Mouse (Mus musculus) liver, embryonic 11.5 days (tissue): ENCODE data around the gene Sars. TPM values are rescaled to one million over a fixed set of nuclear protein-coding genes. Genes with fewer than 3 reads are reported as not detected.

ENCODE experiments used
- ATAC-seq: fragments of 200-750 bp; cut with Nextera tagmentation; replicated peaks from 2 replicates; pipeline ENCODE4 v1.8.0; 2017; ENCODE audit warnings: moderate number of reproducible peaks, mild to moderate bottlenecking, moderate TSS enrichment, moderate library complexity; ENCODE audit not compliant: low FRiP score
- DNase-seq: peaks from one replicate; pipeline ENCODE4 v3.0.0-alpha.2; 2017; ENCODE audit warnings: low spot score
- H3K27ac ChIP-seq: fragments of 300-500 bp; sonication (generic); 2 replicates; pipeline ENCODE4 v1.5.1; 2014; ENCODE audit warnings: mild to moderate bottlenecking, low read depth, low read length, control low read depth
- H3K27me3 ChIP-seq: fragments of 300-500 bp; sonication (generic); replicated peaks from 2 replicates; pipeline ENCODE4 v1.6.1; 2014; ENCODE audit warnings: low read length, mixed read lengths; ENCODE audit not compliant: control insufficient read depth, insufficient read depth
- H3K36me3 ChIP-seq: fragments of 300-500 bp; sonication (generic); 2 replicates; pipeline ENCODE4 v1.6.1; 2014; ENCODE audit warnings: mild to moderate bottlenecking, low read length, moderate library complexity, mixed read lengths; ENCODE audit not compliant: control insufficient read depth, insufficient read depth
- H3K4me1 ChIP-seq: fragments of 300-500 bp; sonication (generic); replicated peaks from 2 replicates; pipeline ENCODE4 v1.6.1; 2014; ENCODE audit warnings: low read length, mixed read lengths; ENCODE audit not compliant: control insufficient read depth, insufficient read depth
- H3K4me2 ChIP-seq: fragments of 300-500 bp; sonication (generic); 2 replicates; pipeline ENCODE4 v1.6.1; 2014; ENCODE audit warnings: mild to moderate bottlenecking, control low read depth, moderate library complexity
- H3K4me3 ChIP-seq: fragments of 300-500 bp; sonication (generic); 2 replicates; pipeline ENCODE4 v1.5.1; 2014; ENCODE audit warnings: low read depth, low read length, control low read depth
- H3K9ac ChIP-seq: fragments of 300-500 bp; sonication (generic); 2 replicates; pipeline ENCODE4 v1.6.1; 2014; ENCODE audit warnings: low read depth, low read length, control low read depth
- H3K9me3 ChIP-seq: fragments of 300-500 bp; sonication (generic); 2 replicates; pipeline ENCODE4 v1.6.1; 2016; ENCODE audit warnings: low read length, inconsistent platforms, mixed read lengths; ENCODE audit not compliant: control insufficient read depth
- WGBS: fragments of 180-500 bp; shearing (Covaris S2); extraction: QIAGEN DNeasy Blood & Tissue Kit; methylation state at CpG from one replicate; pipeline ENCODE4 v1.1.7; 2014; 5-methylcytosine and 5-hydroxymethylcytosine counted together
- polyA plus RNA-seq: library from polyadenylated mRNA; unstranded; fragments of >200 nt; fragmentation: Nextera tagmentation; extraction: Ambion mirVana; gene quantifications from 2 replicates; pipeline ENCODE4 v1.2.1, GENCODE M21; 2014

Gene Sars
- polyA plus RNA-seq, 1 experiment from 2014 or later: 194 TPM

DNA sequence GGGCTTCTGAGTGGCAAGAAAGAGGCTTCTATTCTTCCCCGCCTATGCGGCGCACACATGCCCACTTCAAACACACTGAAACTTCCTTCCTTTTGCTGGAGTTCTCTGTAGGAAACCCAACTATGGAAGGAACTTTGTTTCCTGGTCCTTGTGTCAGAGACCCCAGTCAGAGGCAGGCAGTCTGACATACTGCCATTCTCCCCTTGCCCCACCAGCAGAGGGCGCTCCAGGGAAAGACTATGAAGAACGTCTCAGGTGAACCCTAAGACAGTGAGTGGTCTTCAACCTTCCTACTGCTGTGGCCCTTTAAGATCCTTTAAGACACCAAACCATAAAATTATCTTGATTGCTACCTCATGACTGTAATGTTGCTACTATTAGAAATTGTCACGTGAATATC, 21.4 kb upstream of the Sars start:
- Histone ChIP-seq H3K9ac (no peak overlapping the region), H3K4me3 (no peak overlapping the region), H3K4me1 (no peaks in the 10 kb centered on the region), H3K27me3 (no peaks in the 10 kb centered on the region), H3K4me2 (no peak overlapping the region), H3K36me3 (no peaks in the 10 kb centered on the region), H3K27ac (no peak overlapping the region), H3K9me3 (no peaks in the 10 kb centered on the region)
- ATAC-seq: no peak
- 66% methylated on average over 6 of the region's 6 CpGs for WGBS
- no peak for DNase-seq

DNA sequence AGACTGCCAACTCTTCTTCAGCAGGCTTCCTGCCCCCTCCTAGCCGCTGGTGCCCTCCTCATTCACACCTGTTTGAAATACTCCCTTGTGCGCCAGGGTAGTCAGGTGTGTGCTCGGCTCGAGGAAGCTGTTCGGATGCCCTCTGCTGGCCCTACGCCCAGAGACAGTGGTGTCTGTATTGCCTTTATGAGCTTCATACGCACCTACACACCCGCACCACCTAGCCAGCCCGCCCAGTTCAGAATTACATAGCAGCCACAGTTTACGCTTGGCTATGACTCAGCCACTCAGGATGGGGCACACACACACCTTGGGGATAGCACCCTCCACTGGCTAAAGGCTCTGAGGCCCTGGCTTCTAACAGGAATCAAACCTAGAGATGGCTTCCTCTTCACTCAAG, 13.9 kb upstream of the Sars start:
- no peak overlapping the region for H3K27ac ChIP-seq
- no peak overlapping the region for H3K9ac ChIP-seq
- no peaks in the 10 kb centered on the region for H3K4me1 ChIP-seq
- H3K9me3 ChIP-seq: no peaks in the 10 kb centered on the region
- 0 out of 2 replicates have a peak, but pooled peaks have one; percentile 45 for ATAC-seq
- H3K36me3 ChIP-seq: no peaks in the 10 kb centered on the region
- DNase-seq: no peak
- peak overlapping the region; percentile 0; the same call in 1 of the 2 replicates for H3K4me3 ChIP-seq
- 38% methylated on average over 10 of the region's 10 CpGs for WGBS
- H3K4me2 ChIP-seq: peak overlapping the region; percentile 52
- no peaks in the 10 kb centered on the region for H3K27me3 ChIP-seq

DNA sequence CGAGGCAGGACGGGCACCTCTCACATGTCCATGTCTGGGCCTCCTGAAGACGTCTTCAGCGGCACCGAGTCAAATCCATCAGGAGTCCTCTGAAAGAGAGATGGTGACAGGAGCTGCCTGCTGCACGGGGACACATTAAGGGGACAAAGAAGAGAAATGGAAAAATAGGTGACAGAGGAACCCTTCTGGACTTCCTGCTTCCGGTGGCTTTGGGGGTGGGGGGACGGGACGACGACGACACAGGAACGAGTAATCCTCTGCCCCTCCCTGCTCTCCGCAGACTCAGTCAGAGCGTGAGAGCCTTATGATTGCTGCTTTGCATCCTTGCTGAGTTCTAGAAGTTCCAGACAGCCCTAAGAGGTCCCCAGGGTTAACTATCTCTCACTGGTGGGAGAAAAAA, 13.4 kb upstream of the Sars start:
- peak overlapping the region; percentile 52 for H3K4me2 ChIP-seq
- H3K9me3 ChIP-seq: no peaks in the 10 kb centered on the region
- no peaks in the 10 kb centered on the region for H3K36me3 ChIP-seq
- no peak overlapping the region for H3K9ac ChIP-seq
- H3K27ac ChIP-seq: no peak overlapping the region
- DNase-seq: no peak
- WGBS: 44% methylated on average over 14 of the region's 14 CpGs
- no peaks in the 10 kb centered on the region for H3K27me3 ChIP-seq
- H3K4me3 ChIP-seq: peak overlapping the region; percentile 0; the same call in 1 of the 2 replicates
- H3K4me1 ChIP-seq: no peaks in the 10 kb centered on the region
- ATAC-seq: no peak

DNA sequence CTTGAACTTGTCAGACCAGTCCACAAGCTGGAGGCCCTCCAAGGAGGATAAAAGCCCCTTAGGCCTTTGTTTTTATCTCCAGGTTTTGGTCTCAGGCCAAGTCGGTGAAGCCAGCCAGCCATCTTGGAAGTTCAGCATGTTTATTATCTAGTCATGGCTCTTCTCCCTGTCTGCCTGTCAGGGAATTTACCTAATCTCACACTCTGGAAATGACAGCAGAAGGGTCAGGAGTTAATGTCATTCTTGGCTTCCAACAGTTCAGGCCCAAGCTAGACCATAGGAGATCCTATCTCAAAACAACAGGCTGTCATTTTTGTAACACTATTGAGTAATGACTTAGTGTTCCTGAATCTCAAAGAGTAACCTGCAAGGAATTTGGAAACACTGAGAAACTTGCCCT, 9.2 kb upstream of the Sars start:
- no peak for ATAC-seq
- Histone ChIP-seq H3K4me3 (no peak overlapping the region), H3K36me3 (no peaks in the 10 kb centered on the region), H3K9me3 (no peaks in the 10 kb centered on the region), H3K27me3 (no peaks in the 10 kb centered on the region), H3K27ac (no peak overlapping the region), H3K4me2 (no peak overlapping the region), H3K4me1 (no peaks in the 10 kb centered on the region), H3K9ac (no peak overlapping the region)
- WGBS: 68% methylated on average over 1 of the region's 1 CpGs
- no peak for DNase-seq

DNA sequence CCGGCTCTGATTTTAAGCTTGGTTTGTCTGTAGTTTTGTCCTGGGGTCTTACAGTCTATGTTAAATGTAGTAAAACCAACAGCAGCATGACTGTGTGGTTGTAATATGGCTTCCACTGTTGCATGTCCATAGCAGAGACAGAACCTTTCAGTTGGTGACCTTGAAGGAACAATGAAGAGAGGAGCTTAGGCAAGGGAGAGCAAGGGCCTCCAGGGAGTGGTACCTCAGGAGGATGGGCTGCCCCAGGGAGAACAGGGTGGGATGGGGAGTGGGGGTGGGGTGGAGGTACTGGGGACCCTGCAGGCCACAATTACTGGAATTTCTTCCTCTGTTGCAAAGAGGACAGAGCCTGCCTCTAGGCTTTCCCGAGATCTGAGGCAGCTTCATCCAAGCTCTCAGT, 7.0 kb upstream of the Sars start:
- no peak overlapping the region for H3K9ac ChIP-seq
- H3K27ac ChIP-seq: no peak overlapping the region
- H3K4me2 ChIP-seq: no peak overlapping the region
- no peaks in the 10 kb centered on the region for H3K36me3 ChIP-seq
- no peaks in the 10 kb centered on the region; the same call in 1 of the 2 replicates for H3K27me3 ChIP-seq
- DNase-seq (no peak), ATAC-seq (no peak)
- 84% methylated on average over 2 of the region's 2 CpGs for WGBS
- no peaks in the 10 kb centered on the region for H3K9me3 ChIP-seq
- no peaks in the 10 kb centered on the region for H3K4me1 ChIP-seq
- H3K4me3 ChIP-seq: no peak overlapping the region

GRCm38 (mm10) chr3:108445366-108445705, 327 bp upstream of the Sars start:
- Histone ChIP-seq H3K36me3 (0 out of 2 replicates have a peak, but pooled peaks cover 2% of the 10 kb centered on the region), H3K9ac (peak overlapping the region; percentile 90)
- 16% methylated on average over 6 of the region's 6 CpGs for WGBS

GRCm38 (mm10) chr3:108444029-108444428, 980 bp downstream of the Sars start:
- Histone ChIP-seq H3K4me1 (peaks cover 16% of the 10 kb centered on the region), H3K9me3 (no peaks in the 10 kb centered on the region), H3K4me2 (peak overlapping the region; percentile 86), H3K36me3 (0 out of 2 replicates have a peak, but pooled peaks cover 4% of the 10 kb centered on the region), H3K4me3 (peak overlapping the region; percentile 87), H3K9ac (peak overlapping the region; percentile 90), H3K27me3 (no peaks in the 10 kb centered on the region; the same call in 1 of the 2 replicates), H3K27ac (peak overlapping the region; percentile 78)
- DNase-seq (peak; percentile 47), ATAC-seq (peak; percentile 71)
- 14% methylated on average over 8 of the region's 8 CpGs for WGBS

More at GRCm38 (mm10) chr3:108445366-108445705, 327 bp upstream of the Sars start:
- peak overlapping the region; percentile 87 for H3K4me3 ChIP-seq
- peak overlapping the region; percentile 86 for H3K4me2 ChIP-seq
- peak overlapping the region; percentile 78; the same call in 1 of the 2 replicates for H3K27ac ChIP-seq
- H3K4me1 ChIP-seq: peaks cover 16% of the 10 kb centered on the region
- H3K27me3 ChIP-seq: no peaks in the 10 kb centered on the region; the same call in 1 of the 2 replicates
- ATAC-seq: no peak; the same call in 1 of the 2 replicates
- H3K9me3 ChIP-seq: no peaks in the 10 kb centered on the region
- no peak for DNase-seq

DNA sequence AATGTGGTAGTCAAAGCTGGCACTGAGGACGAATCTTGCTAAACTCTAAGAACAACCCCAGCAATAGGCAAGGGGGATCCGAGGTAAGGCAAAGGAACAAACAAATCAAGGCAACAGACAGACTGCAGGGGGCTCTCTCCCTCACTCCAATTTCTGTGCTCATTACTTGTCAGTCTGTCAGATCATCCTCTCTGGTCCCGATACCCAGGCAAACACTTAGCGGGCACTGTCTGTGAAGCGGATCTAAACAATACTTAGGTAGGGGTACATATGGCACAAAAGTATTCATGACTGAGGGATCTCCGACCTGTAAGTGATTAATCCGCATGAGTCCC, 8.7 kb downstream of the Sars start:
- no peak overlapping the region for H3K27ac ChIP-seq
- no peak for ATAC-seq

DNA sequence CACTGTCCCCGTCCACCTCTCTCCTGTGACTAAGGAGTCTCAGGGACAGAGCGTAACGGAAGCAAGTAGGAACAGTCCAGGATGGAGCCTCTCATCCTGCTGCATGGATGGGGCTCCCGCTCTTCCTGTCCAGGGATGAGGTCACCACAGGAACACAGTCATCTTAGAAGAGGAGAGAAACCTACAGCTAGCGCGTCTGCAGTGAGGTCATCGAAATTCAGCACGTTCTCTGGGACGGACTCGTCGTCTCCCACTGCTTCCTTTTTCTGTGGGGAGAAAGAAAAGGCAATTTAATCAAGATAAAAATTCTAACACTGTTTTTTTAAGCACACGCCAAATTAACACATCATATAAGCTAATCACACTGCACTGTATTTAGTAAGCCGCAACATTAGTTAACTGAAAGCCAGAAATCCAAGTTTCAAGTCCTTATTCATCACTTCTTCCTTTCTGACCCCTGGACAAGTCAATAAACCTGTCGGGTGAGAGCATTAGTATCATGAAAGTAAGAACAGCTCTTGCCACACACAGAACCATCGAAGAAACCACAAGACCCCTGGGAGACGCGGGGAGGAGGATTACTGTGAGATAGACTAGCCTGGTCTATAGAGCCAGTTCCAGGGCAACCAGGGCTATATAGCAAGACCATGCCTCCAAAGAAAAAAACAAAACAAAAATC, 9.2 kb downstream of the Sars start:
- 86% methylated on average over 17 of the region's 17 CpGs for WGBS
- Histone ChIP-seq H3K4me1 (no peaks in the 10 kb centered on the region), H3K27me3 (no peaks in the 10 kb centered on the region), H3K4me3 (no peak overlapping the region), H3K9me3 (no peaks in the 10 kb centered on the region), H3K36me3 (peaks cover 42% of the 10 kb centered on the region), H3K9ac (no peak overlapping the region), H3K4me2 (no peak overlapping the region), H3K27ac (no peak overlapping the region)
- no peak for ATAC-seq
- no peak for DNase-seq

More for the DNA sequence above, 8.7 kb downstream of the Sars start:
- Histone ChIP-seq H3K4me2 (no peak overlapping the region), H3K36me3 (peaks cover 41% of the 10 kb centered on the region), H3K9ac (no peak overlapping the region), H3K9me3 (no peaks in the 10 kb centered on the region), H3K4me1 (no peaks in the 10 kb centered on the region), H3K4me3 (no peak overlapping the region), H3K27me3 (no peaks in the 10 kb centered on the region)
- DNase-seq: no peak
- WGBS: 85% methylated on average over 7 of the region's 7 CpGs
